Mouse (Mus musculus) heart, embryonic 10.5 days (tissue): ENCODE measurements around the gene Zfp809. TPM values are rescaled to one million over a fixed set of nuclear protein-coding genes. Genes with fewer than 3 reads are reported as not detected.
"Not testable (repeated sequence)": the region's sequence is repeated elsewhere in the genome, so short reads cannot be mapped to it uniquely, and the experiment has no call there.

Experiments
- DNase-seq: peaks from one replicate; pipeline ENCODE4 v3.0.0-alpha.2; 2017; ENCODE audit warnings: low spot score
- H3K27ac ChIP-seq: fragments of 300-500 bp; sonication (generic); 2 replicates; pipeline ENCODE4 v1.5.1; 2016; ENCODE audit warnings: mild to moderate bottlenecking
- H3K27me3 ChIP-seq: fragments of 300-500 bp; sonication (generic); 2 replicates; pipeline ENCODE4 v1.6.1; 2016; ENCODE audit warnings: mild to moderate bottlenecking; ENCODE audit not compliant: poor library complexity, insufficient read depth, severe bottlenecking
- H3K36me3 ChIP-seq: fragments of 300-500 bp; sonication (generic); 2 replicates; pipeline ENCODE4 v1.6.1; 2016; ENCODE audit warnings: mild to moderate bottlenecking, moderate library complexity
- H3K4me1 ChIP-seq: fragments of 300-500 bp; sonication (generic); 2 replicates; pipeline ENCODE4 v1.6.1; 2016; ENCODE audit warnings: mild to moderate bottlenecking
- H3K4me3 ChIP-seq: fragments of 300-500 bp; sonication (generic); 2 replicates; pipeline ENCODE4 v1.5.1; 2016; ENCODE audit warnings: mild to moderate bottlenecking, moderate library complexity
- H3K9me3 ChIP-seq: fragments of 300-500 bp; sonication (generic); 2 replicates; pipeline ENCODE4 v1.6.1; 2016; ENCODE audit warnings: mild to moderate bottlenecking, moderate library complexity
- WGBS: fragments of 180-500 bp; shearing (Covaris S2); methylation state at CpG from one replicate; pipeline ENCODE4 v1.1.7; 2016; 5-methylcytosine and 5-hydroxymethylcytosine counted together
- polyA plus RNA-seq: library from polyadenylated mRNA; unstranded; fragments of >200 nt; fragmentation: Nextera tagmentation; extraction: Ambion mirVana; gene quantifications from 2 replicates; pipeline ENCODE4 v1.2.1, GENCODE M21; 2016

Gene Zfp809
- polyA plus RNA-seq: 17.2 and 19.2 TPM in 2 replicates

GRCm38 (mm10) chr9:22225581-22226388 is at the start of gene Zfp809:
Gene Zfp809, plus strand, starts transcription at chr9:22225714.
- no peaks in the 10 kb centered on the region for H3K27me3 ChIP-seq
- H3K27ac ChIP-seq: peak within 1 kb of the TSS; percentile 98
- under 1% methylated on average over 35 of the region's 35 CpGs for WGBS
- peak; percentile 98 for DNase-seq
- peaks cover 6% of the 10 kb centered on the region; the same call in 1 of the 2 replicates for H3K4me1 ChIP-seq
- peak within 1 kb of the TSS; percentile 84 for H3K4me3 ChIP-seq
- H3K36me3 ChIP-seq: peaks cover 4% of the 10 kb centered on the region; the same call in 1 of the 2 replicates
- H3K9me3 ChIP-seq: no peaks in the 10 kb centered on the region

DNA sequence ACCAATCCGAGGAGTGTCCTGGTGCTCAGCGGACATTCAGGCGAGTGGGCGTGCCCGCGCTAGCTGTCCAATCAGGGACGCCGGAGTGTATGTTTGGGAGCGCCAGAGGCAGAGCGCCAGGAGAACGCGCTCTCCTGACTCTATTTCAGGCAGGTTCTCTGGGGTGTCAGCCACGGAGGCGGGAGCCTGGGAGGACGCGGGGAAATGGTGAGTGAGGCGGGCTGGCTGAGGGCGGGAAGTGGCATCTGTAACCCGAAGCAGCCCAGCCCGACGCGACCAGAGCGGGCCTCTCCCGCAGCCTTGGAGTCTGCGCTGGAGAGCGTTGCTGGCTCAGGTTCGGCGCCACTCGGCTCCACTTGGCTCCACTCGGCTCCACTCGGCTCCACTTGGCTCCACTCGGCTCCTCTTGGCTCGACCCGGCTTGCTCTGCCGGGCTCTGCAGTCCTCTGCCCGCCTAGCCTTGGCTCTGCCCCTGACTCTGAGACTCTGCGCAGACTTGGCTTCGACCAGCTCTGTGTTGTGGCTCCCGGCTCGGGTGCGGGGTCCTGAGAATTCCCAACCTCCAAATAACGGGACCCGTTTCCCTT is 37.4 kb upstream of the Zfp809 start, which contains the start of gene Zfp872:
TSS of gene Zfp872 (plus strand) at position 66 of the 587 bp plus-strand sequence.
- Histone ChIP-seq H3K27me3 (peaks cover 8% of the 10 kb centered on the region), H3K9me3 (peaks cover 10% of the 10 kb centered on the region; the same call in 1 of the 2 replicates), H3K27ac (peak within 1 kb of the TSS; percentile 39; the same call in 1 of the 2 replicates), H3K4me1 (peaks cover 6% of the 10 kb centered on the region; the same call in 1 of the 2 replicates), H3K36me3 (no peaks in the 10 kb centered on the region), H3K4me3 (peak within 1 kb of the TSS; percentile 56)
- no peak for DNase-seq
- WGBS: 8% methylated on average over 43 of the region's 43 CpGs

DNA sequence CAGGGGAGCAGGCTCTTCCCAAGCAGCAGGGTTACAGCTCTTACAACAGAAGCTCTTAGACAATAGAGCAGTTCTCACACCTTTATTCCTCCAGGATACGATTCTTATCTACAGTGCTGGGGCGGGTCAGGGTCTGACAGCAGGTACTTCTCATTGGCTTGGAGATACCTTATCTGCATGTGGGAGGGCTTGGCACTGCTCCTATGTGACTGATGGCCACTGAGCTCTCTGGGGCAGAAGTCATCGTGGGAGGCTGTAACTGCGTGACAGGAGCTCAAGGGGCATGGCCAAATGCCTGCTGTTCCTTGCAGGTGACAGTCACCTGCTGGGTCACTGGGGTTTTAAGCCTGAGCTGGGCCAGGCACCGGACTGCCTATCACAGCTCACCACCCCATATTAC is 29.1 kb upstream of the Zfp809 start:
- Histone ChIP-seq H3K27me3 (no peaks in the 10 kb centered on the region), H3K36me3 (no peaks in the 10 kb centered on the region), H3K4me3 (no peak overlapping the region), H3K27ac (no peak overlapping the region), H3K9me3 (peaks cover 18% of the 10 kb centered on the region), H3K4me1 (no peaks in the 10 kb centered on the region)
- DNase-seq: no peak
- WGBS: 29% methylated on average over 5 of the region's 5 CpGs

GRCm38 (mm10) chr9:22213785-22214194 is 11.7 kb upstream of the Zfp809 start:
- Histone ChIP-seq H3K36me3 (no peaks in the 10 kb centered on the region), H3K4me3 (no peak overlapping the region), H3K9me3 (no peaks in the 10 kb centered on the region), H3K4me1 (no peaks in the 10 kb centered on the region), H3K27ac (no peak overlapping the region), H3K27me3 (no peaks in the 10 kb centered on the region)
- no peak for DNase-seq
- WGBS: 61% methylated on average over 2 of the region's 2 CpGs

DNA sequence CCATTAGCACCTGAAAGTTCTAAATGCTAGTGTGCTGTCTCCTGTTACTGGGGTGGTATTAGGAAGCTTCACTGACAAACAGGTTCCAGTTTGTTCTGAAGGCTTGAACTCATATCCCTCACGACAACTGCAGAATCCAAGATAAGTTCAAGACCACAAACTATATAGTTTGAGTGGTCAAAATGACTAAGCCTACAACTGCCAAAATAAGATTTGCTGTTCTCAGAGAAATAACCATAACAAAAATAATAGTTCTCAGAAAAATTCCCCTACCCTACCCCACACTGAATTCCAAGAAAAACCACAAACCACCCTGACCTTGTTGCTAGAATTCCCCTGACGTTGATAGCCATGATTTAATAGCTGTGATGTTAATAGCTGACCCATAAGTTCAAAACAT is 11.0 kb upstream of the Zfp809 start:
- 84% methylated on average over 2 of the region's 2 CpGs for WGBS
- Histone ChIP-seq H3K4me1 (no peaks in the 10 kb centered on the region), H3K36me3 (no peaks in the 10 kb centered on the region), H3K27ac (no peak overlapping the region), H3K27me3 (no peaks in the 10 kb centered on the region), H3K4me3 (no peak overlapping the region), H3K9me3 (no peaks in the 10 kb centered on the region)
- no peak for DNase-seq

- WGBS: 51% methylated on average over 3 of the region's 3 CpGs
- Histone ChIP-seq H3K36me3 (no peaks in the 10 kb centered on the region), H3K4me1 (no peaks in the 10 kb centered on the region), H3K4me3 (no peak overlapping the region), H3K27ac (no peak overlapping the region), H3K27me3 (no peaks in the 10 kb centered on the region), H3K9me3 (no peaks in the 10 kb centered on the region)
- no peak for DNase-seq
Measured at GRCm38 (mm10) chr9:22216705-22217104, 8.8 kb upstream of the Zfp809 start.

DNA sequence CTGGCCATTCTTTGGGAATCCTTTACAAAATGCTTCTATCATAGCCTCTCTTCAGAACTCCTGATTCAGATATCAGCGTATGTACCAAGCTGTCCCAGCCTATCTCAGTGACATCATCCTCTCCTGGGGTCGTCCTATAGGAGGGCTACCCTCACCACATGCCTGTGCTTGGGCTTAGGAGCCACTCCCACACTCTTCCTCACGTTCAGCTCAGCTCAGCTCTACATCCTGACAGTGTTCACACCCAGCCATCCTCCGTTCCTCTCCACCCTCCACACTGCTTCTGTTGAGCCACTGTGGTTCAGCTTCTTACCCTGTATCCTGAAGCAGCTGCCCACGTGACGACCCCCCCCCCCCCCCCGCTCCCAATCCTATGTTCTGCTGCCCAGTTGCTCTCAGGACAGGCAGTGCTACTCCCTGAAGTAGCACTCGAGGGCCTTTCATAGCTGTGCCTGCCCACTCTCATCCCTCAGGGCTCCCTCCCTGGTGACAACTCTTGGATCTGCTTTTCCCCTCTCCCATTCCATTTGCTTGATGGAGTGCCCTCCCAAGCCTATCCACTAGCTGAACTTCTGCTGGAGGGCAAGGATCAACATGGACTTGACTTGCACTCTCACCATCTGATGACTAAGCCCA is 7.5 kb upstream of the Zfp809 start:
- 44% methylated on average over 8 of the region's 8 CpGs for WGBS
- no peaks in the 10 kb centered on the region for H3K4me1 ChIP-seq
- no peaks in the 10 kb centered on the region for H3K36me3 ChIP-seq
- no peak overlapping the region for H3K27ac ChIP-seq
- no peak overlapping the region for H3K4me3 ChIP-seq
- no peaks in the 10 kb centered on the region for H3K27me3 ChIP-seq
- H3K9me3 ChIP-seq: no peaks in the 10 kb centered on the region
- no peak for DNase-seq

DNA sequence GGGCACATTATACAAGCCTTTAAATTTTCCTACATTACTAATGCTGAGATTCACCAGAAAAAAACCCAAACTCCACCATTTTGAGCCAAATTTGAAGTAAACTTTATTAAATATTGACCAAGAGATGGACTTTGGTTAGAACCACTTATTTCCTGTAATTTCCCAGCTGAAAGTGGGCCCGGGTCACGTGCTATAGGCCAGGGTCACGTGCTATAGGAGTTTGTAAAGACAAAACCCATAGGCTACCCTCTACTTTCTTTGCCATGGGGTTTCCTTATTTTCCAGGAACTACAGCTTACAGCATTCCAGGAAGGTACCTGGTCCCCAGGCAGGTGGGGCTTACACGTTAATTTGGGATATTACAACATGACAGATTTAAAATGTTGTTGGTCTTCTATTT is 1.4 kb upstream of the Zfp809 start:
- H3K9me3 ChIP-seq: no peaks in the 10 kb centered on the region
- WGBS: 92% methylated on average over 4 of the region's 4 CpGs
- no peak overlapping the region for H3K27ac ChIP-seq
- H3K4me3 ChIP-seq: no peak overlapping the region
- H3K27me3 ChIP-seq: no peaks in the 10 kb centered on the region
- H3K36me3 ChIP-seq: peaks cover 4% of the 10 kb centered on the region; the same call in 1 of the 2 replicates
- DNase-seq: no peak
- peaks cover 6% of the 10 kb centered on the region; the same call in 1 of the 2 replicates for H3K4me1 ChIP-seq

DNA sequence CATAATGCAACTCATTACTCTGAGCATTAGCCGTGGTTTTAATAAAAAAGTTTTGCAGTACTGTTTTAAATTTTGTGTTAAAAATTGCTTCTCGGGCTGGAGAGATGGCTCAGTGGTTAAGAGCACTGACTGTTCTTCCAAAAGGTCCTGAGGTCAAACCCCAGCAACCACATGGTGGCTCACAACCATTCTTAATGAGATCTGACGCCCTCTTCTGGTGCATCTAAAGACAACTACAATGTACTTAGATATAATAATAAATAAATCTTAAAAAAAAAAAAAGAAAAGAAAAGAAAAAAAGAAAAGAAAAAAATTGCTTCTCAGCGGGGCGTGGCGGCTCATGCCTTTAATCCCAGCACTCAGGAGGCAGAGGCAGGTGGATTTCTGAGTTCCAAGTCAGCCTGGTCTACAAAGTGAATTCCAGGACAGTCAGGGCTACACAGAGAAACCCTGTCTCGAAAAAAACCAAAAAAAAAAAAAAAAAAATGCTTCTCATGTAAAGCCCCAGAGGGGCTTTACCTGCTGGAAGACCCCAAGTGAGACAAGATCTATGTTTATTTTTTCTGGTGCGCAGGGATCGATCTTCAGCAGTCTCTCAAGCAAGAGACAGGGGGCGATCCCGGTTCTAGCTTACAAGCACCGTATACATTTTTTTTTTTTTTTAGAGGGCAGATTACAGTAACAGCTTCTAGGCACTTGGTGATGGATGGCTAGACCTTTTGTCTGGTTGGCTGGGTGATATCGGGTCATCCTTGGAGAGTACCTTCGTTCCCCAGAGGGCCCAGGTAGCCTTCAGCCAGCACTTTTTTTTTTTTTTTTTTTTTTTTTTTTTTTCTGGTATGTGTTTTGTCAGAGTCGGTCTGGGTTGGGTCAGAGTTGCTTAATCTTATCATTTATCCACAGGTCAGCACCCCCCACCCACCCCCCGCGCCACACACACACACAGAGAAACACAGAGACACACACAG is 694 bp upstream of the Zfp809 start:
- Histone ChIP-seq H3K9me3 (no peaks in the 10 kb centered on the region), H3K27me3 (no peaks in the 10 kb centered on the region), H3K4me1 (peaks cover 6% of the 10 kb centered on the region; the same call in 1 of the 2 replicates), H3K4me3 (peak overlapping the region; percentile 84), H3K27ac (peak overlapping the region; percentile 98), H3K36me3 (peaks cover 4% of the 10 kb centered on the region; the same call in 1 of the 2 replicates)
- DNase-seq: no peak
- 19% methylated on average over 17 of the region's 17 CpGs for WGBS

GRCm38 (mm10) chr9:22226389-22226673 is 817 bp downstream of the Zfp809 start:
- not testable (repeated sequence) for H3K27ac ChIP-seq, H3K9me3 ChIP-seq, H3K27me3 ChIP-seq, DNase-seq, H3K4me1 ChIP-seq, H3K36me3 ChIP-seq
- WGBS: 58% methylated on average over 7 of the region's 7 CpGs
- H3K4me3 ChIP-seq: peak overlapping the region; percentile 84

- peaks cover 4% of the 10 kb centered on the region; the same call in 1 of the 2 replicates for H3K36me3 ChIP-seq
- no peaks in the 10 kb centered on the region for H3K9me3 ChIP-seq
- DNase-seq: no peak
- H3K4me3 ChIP-seq: peak overlapping the region; percentile 18; the same call in 1 of the 2 replicates
- H3K27me3 ChIP-seq: no peaks in the 10 kb centered on the region
- peaks cover 12% of the 10 kb centered on the region; the same call in 1 of the 2 replicates for H3K4me1 ChIP-seq
- no peak overlapping the region for H3K27ac ChIP-seq
- WGBS: 77% methylated on average over 15 of the region's 15 CpGs
Measured at GRCm38 (mm10) chr9:22226846-22227245, 1.3 kb downstream of the Zfp809 start.

- no peaks in the 10 kb centered on the region for H3K9me3 ChIP-seq
- H3K27ac ChIP-seq: no peak overlapping the region
- WGBS: 82% methylated on average over 7 of the region's 7 CpGs
- peaks cover 10% of the 10 kb centered on the region; the same call in 1 of the 2 replicates for H3K36me3 ChIP-seq
- H3K27me3 ChIP-seq: no peaks in the 10 kb centered on the region
- no peak overlapping the region for H3K4me3 ChIP-seq
- DNase-seq: no peak
- H3K4me1 ChIP-seq: peaks cover 12% of the 10 kb centered on the region; the same call in 1 of the 2 replicates
Measured at GRCm38 (mm10) chr9:22229386-22230026, 4.0 kb downstream of the Zfp809 start.
